Mouse (Mus musculus) right cerebral cortex, postnatal 36 days (tissue): Measurements from ENCODE around the gene Gm17622.

Source experiments
- DNase-seq, 2 experiments: peaks; one replicate each; pipeline ENCODE4 v3.0.0; 2022; ENCODE audit warnings: low spot score in 2 of 2, mixed read lengths in 1 of 2

Gm17622 gene

GRCm38 (mm10) chr13:96510635-96511034, 20.1 kb downstream of the Gm17622 start:
- no peak for DNase-seq

DNA sequence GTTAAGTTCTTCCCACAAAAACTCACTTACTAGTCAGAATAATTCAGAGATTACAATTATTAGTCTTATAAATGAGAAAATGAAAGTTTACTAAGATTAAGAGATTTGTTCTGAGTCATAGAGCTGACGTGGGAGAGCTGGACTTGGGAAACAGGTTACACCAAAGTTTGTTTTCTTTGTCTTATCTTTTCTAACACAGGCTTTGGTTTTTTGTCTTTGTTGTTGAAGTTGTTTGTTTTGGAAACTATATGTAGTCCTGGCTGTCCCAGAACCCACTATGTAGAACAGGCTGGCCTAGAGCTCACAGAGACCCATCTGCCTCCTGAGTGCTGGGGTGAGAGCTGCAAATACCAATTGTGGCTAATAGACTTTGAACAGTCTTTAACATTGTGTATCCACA, 20.7 kb downstream of the Gm17622 start:
- DNase-seq: no peak

DNA sequence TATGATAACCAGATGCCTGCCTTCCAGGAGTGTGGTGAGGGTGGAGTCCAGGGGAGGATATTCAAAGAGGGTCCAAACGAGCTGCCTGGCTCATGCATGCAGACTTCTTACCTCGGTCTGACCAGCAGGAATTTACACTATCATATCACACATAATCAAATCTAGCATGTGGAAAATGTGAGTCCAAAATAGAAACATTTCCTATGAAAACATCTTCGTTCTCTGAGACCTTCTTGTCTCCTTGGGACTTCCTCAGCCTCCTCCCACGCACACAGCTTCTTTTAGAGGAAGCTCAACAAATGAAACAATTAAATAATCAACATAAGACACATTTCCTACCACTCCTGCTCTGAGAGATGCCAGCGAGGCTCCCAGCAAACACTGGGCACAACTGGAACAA, 21.4 kb downstream of the Gm17622 start:
- DNase-seq: no peak

- no peak for DNase-seq
These were observed 23.8 kb downstream of the Gm17622 start for GRCm38 (mm10) chr13:96514154-96514942.

DNA sequence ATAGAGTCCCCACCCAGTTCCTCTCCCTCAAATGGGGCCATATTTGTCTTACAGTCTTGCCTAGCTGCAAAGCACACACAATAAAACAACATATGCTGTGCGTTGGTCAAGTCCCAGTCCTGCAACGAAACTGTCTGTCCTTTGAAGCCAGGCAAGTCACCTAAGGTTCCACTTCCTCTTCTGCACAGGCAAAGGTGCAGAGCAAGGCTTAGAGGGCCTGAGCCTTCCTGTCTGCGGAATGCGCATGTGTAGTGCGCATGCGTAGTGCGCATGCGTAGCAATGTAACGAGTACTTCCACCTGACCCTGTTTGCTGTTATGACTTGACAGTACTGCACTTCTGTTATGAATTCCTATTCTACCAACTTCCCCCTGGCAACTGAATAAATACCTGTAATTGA, 25.7 kb downstream of the Gm17622 start:
- DNase-seq: no peak

DNA sequence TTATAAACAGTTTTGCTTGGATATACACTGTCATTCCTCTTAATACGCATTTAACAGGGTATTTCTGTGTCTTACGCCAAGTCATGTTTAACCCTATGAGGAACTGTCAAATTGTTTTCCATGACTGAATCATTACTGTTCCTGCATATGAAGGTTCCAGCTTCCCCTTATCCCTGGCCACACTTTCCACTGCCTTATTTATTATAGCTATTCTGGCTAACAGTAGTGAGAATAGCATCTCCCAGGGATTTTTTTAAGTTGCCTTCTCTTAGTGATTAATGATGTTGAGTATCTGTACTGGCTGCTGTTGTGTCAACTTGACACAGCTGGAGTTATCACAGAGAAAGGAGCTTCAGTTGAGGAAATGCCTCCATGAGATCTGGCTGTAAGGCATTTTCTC, 26.8 kb downstream of the Gm17622 start:
- no peak for DNase-seq

DNA sequence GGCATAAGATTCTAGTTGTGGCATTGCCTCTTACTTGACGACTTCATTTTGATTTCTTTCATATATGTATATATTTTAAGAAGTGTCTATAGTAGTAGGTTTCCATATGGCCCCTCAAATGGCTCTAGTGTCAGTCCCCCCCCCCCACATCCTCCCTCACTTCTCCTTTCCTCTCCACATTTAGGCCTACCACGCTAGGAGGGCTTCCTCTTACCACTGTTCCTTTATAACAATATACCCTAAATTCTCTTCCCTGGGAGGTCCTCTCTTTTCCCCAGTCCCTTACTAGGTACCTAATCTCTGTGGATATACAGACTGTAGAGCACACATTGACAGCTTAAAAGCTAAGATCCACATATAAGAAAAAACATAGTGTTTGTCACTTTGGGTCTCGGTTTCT, 30.8 kb downstream of the Gm17622 start:
- no peak for DNase-seq

DNA sequence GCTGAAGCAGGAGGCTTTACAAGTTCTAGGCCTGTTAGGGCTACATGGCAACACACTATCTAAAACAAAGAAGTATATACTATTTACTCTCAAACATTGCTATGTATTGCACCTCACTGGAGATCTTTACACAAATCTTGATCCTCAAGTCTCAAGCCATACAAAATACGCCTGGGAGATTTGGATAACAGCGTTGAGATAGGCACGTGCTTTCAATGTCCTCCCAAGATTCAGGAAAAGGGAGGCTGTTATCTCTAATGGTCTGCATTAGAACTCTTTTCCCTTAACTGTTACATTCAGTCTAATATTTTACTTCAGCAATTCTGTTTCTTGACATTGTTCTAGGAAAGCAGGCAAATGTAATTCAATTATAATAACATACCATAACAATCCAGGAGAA, 36.5 kb downstream of the Gm17622 start:
- no peak for DNase-seq

DNA sequence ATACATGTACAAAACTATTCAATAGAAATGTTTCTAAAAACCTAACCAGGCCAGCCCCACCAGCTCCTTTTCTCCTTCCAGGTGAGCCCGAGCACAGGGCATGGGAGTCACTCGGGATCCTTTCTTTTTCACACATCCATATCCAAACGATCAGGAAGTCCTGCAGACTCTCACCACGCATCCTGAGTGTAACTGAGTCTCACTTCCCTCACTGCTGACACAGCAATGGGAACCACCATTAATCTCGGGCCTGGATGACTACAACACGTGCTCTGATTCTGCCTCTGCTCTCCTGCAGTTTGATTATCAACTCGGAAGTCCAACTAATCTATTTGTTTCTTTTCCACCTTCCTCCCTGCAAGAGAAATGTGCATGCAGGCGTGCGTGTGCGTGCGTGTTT, 37.3 kb downstream of the Gm17622 start:
- DNase-seq: no peak

GRCm38 (mm10) chr13:96528776-96529175, 38.2 kb downstream of the Gm17622 start:
- DNase-seq: no peak

DNA sequence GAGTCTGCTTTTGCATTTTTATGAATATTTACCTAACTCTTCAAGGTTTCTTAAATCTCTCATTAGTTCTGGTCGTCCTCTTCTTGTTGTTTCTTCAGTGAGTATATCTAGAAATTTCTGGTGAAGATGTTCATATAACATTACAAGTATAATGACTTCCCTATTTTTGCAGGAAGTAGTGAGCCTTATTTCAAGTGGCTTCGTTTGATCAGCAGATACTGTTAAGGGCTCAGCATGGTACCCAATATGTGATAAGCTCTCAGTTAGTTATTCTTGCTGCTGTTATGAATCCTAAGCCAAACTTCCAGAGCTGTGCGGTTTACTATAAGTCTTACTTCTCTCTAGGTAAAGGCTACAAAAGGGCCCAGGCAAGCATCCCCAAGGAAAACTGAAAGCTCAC, 39.0 kb downstream of the Gm17622 start:
- no peak for DNase-seq

GRCm38 (mm10) chr13:96530064-96530463, 39.5 kb downstream of the Gm17622 start:
- no peak for DNase-seq

- DNase-seq: no peak
These were observed 41.6 kb downstream of the Gm17622 start for GRCm38 (mm10) chr13:96532176-96532575.

DNA sequence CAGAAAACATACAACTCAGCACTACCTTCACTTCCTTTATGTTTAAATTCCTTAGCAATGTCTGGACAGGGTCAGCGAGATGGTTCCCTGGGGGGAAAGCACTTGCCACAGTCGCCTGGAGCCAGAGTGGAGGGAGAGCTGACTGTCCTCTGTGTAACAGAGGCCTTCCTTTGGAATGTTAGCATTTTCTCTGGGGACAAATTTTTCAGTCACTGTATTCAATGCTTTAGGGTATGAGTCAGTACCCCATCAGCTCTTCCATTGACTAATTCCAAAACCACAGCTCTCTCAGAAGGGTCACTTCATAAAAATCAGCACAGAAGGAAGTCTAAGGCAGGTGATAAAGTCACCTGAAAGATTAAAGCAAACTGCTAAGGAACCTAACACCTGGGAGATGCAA, 43.2 kb downstream of the Gm17622 start:
- DNase-seq: no peak

- no peak for DNase-seq
These were observed 46.5 kb downstream of the Gm17622 start for GRCm38 (mm10) chr13:96536821-96537572.

DNA sequence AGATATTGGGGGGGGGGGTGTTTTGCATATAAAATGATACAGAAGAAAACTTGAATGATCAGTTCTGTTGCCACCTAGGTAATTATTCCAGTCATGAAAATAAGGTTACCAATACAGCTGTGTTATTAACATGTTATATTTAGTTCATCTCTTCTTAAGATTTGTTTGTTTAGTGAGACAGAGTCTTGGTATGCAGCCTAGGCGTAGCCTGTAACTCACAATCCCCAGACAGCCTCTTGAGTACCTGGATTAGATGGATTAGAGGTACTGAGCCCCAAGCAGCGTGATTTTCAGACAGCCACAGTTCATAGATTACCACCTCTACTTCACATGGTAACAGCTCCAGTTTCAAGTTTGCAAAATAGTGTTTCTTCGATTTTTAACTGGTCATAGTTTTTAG, 47.6 kb downstream of the Gm17622 start:
- no peak for DNase-seq
